Mouse (Mus musculus) retina, adult 2 months (tissue): ENCODE results near the gene Zdhhc22.

Experiments
- DNase-seq: peaks from one replicate; pipeline ENCODE4 v3.0.0-alpha.2; 2012; ENCODE audit warnings: low read depth, low spot score

The Zdhhc22 gene

DNA sequence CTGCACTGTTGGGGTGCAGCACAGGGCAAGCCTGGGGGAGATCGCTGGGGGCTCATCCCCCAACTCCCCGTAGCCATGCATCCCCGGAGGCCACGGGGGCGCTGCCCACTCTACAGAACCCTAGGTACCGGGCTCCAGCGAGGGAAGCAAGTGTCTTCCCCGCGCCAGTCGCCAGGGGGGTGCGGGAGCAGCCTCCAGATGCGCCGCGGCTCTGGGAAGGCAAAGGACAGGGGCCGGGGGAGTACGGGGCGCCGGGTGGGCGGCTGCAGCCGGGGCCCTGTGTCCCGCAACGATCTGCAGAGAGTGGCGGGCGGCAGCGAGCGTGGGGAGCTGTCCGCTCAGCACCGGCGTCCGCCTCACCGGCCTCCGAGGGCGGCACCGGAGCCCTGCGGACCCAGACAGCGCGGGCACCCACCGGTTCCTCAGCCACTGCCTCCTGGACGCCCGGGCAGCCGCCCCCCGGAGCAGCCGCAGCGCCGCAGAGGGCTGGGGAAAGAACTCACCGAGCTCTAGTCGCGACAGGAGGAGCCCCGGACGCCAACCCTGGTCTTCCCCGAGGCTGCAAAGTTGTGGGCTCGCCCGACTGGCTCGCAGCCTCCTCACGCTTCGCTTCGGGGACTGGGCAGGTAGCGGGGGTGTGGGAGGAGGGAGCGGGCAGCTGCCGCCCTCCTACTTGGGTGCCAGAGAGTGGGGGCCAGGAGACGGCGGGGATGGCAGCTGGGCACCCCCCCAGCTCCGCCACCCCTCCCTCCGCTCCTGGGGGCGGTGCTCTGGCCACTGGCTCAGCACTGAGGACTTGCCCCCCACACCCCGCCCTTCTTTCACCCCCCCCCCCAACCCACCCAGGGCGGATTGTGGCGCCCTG is at the start of gene Zdhhc22:
Zdhhc22 (minus strand) TSS at position 541 of the 865 bp plus-strand sequence.
- DNase-seq: no peak

GRCm38 (mm10) chr12:87036631-87037030 is 46.4 kb upstream of the Zdhhc22 start:
- no peak for DNase-seq

DNA sequence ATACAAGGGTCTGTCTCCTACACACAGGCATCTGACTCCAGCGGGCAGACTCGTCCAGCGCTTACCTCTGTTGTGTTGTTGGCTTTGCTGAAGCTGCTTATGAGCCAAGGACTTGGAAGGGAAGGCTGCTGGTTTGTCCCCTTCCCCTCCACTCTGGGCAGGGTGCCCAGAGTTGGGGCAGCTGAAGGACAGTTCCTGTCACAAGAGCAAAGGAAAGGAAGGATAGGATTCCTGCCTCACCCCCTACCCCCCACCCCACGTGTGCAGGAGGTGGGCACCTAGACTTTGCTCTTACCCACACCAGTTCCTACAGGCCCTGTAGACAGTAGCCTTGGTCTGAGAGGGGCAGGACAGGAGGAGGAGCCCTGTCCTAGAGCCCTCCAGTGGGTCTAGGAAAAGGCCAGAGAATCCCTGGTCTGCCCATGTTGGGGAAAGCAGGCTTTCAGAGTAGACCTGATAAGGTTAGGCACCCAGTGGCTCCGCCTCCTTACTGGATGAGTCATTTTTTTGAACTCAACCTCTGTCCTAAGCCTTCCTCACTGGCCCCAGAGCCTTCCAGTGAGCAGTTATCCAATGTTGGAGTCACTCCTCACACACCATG is 41.0 kb upstream of the Zdhhc22 start:
- DNase-seq: no peak

GRCm38 (mm10) chr12:87029251-87029976 is 39.2 kb upstream of the Zdhhc22 start:
- no peak for DNase-seq

DNA sequence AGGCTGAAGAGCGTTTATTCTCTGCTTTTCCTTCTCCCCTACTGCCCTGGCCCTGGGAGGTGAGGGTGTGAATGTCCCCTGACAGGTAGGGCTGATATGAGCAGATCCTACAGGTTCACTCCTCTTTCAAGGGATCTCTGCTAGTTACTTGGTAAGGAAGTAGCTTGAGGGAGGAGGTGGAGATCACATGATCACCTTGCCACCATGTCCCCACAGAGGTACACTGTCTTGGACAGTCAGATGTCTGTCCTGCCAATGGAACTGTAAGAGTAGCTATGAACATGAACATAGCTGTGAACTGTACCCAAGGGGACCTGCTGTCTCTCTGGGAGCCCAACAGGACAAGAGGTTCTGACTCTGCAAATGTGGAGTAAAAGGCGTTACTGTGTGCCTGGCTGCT is 37.8 kb upstream of the Zdhhc22 start:
- DNase-seq: no peak

DNA sequence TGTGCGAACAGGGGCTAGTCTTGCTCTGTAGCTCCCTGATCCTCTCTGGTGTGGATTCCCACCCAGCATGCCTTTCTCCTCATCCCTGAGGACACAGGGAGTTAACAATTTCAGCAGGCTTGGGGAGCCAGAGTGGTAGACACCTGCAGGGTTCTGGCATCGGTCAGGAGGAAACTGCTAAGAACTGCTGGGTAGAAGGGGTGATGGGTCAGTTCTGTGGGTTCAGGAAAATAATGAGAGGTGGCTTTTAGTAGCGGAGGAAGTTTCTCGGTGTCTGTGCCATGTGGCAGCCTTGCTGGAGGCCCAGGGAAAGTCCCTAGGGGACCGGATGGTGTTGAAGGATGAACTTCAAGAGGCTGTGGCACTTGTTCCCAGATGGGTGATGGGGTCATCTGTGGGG is 37.2 kb upstream of the Zdhhc22 start:
- no peak for DNase-seq

- no peak for DNase-seq
Measured at GRCm38 (mm10) chr12:87026871-87027240, 36.6 kb upstream of the Zdhhc22 start.

- DNase-seq: peak; percentile 54
Measured at GRCm38 (mm10) chr12:87026109-87026870, 36.1 kb upstream of the Zdhhc22 start.

DNA sequence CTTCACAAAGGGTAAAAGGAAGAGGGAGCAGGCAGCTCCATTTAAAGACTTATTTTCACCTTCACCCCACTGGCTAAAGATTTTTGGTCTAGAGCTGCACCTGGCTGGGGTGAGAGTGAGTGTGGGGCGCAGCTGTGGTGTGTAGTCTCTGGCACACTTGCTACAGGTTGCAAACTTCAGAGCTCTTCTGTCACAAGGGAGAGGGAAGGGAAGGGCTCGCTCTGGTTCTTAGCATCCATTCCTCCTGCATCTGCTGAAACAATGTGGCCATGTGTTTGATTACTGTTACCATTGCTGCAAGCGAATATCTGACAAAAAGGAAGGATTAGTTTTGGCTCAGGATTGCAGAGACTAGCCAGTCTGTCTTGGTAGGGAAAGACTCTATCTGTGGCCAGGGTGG is 33.2 kb upstream of the Zdhhc22 start:
- no peak for DNase-seq

DNA sequence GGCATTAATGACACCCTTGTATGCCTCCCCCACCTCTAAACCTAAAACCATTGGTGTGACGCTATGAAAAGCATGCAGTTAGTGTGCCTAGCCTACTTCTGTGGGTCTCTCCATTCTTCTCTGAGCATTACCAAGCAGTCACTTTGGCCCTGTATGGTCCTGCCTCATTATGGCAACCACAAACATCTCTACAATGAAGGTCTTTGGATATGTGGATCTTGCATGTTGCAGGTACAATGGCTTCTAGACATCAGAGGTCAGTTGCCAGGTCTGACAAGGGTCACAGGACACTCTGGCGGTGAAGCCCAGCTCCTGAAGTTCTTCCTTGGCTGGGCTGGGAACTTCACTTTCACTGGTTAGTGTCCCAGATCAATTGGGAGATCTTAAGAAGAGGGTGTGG is 31.8 kb upstream of the Zdhhc22 start:
- no peak for DNase-seq

DNA sequence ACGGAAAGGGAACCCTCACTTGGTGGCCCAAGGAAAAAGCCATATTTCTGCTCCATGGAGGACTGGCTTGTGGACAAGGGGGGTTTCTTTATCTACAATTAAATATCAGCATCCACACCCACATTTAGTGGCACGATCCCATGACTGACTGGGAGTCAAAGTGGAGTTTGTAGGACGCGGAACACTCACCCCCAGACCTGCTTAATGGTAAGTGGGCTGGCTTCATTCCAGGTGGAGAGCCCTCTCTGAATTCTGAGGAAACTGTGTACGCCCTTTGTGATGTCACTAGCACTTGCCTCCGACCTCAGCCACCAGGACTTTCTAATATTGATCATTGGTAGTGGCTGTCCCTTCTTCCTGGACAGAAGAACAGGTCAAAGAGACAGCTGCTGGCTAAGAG is 30.8 kb upstream of the Zdhhc22 start, which contains the start of gene Tmem63c:
Tmem63c (plus strand) TSS at position 301 of the 400 bp plus-strand sequence.
- no peak for DNase-seq

- DNase-seq: no peak
Measured at GRCm38 (mm10) chr12:87018756-87019155, 28.5 kb upstream of the Zdhhc22 start.

- no peak for DNase-seq
Measured at GRCm38 (mm10) chr12:87017041-87017440, 26.8 kb upstream of the Zdhhc22 start.

- DNase-seq: no peak
Measured at GRCm38 (mm10) chr12:87004596-87004995, 14.4 kb upstream of the Zdhhc22 start.

GRCm38 (mm10) chr12:87003606-87004005 is 13.4 kb upstream of the Zdhhc22 start:
- no peak for DNase-seq

DNA sequence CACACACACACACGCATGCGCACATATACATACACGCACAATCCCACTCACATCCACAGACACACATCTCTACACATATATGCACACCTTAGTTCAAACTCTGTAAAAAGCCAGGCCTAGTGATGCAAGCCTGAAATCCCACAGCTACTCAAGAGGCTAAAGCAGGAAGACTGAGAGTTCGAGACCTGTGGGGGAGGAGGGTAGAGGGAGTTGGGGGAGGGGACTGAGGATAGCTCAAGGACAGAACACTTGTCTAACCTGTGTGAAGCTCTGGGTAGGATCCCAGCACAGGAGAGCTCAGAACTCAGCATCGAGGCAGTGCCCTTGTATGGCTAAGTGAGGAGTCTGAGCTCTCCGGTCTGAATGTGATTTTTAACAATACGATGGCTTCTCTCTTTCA is 12.6 kb upstream of the Zdhhc22 start:
- no peak for DNase-seq

DNA sequence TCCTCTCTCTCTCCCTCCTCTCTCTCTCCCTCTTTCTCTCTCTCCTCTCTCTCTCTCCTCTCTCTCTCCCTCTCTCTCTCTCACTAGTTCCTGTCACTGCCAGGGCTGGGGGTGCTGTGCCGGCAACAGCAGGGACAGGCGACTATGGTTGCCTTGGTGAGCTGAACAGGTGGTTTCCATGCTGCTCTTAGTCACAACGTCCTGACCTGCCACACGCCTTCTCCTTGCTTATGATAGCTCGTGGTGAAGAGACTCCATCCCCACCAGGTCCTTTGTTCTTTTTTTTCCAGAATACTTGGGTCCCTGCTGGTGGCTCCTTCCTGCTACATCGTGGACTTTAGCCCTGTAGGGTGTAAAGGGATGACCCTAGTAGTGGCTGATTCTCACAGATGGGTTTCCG is 12.0 kb upstream of the Zdhhc22 start:
- no peak for DNase-seq

- DNase-seq: no peak
Measured at GRCm38 (mm10) chr12:87000840-87001176, 10.6 kb upstream of the Zdhhc22 start.

DNA sequence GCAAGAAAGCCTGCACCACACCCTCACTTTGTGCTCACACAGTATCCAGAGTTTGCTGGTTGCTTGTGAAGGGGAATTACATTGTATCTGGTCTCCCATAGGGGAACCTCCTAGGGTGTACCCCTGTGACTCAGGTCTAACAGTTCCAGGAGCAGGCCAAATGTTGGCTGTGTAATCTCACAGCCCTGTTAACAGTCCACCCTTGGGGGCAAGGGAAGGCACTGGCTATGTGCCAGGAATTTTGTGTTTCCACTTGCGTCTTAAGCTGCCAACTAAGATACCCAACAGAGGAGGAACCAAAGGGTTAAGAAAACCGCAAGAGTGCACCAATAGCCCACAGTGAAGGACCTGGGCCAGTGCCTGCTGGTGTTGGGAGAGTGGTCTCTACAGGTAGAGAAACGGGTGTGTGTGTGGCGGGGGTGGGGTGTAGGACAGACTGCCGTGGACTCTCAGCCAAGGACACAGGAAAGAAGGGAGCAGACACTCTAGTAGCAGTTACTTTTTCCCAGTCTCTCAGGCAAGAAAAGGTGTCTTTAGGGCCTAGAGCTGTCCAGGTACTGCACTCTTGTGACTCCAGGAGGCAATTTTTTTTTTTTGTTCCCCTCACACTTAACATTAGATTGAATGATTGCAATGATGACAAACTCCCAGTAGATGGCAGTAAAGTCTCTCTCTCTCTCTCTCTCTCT is 10.1 kb upstream of the Zdhhc22 start:
- peak; percentile 40 for DNase-seq

GRCm38 (mm10) chr12:86999283-86999820 is 9.1 kb upstream of the Zdhhc22 start:
- no peak for DNase-seq

DNA sequence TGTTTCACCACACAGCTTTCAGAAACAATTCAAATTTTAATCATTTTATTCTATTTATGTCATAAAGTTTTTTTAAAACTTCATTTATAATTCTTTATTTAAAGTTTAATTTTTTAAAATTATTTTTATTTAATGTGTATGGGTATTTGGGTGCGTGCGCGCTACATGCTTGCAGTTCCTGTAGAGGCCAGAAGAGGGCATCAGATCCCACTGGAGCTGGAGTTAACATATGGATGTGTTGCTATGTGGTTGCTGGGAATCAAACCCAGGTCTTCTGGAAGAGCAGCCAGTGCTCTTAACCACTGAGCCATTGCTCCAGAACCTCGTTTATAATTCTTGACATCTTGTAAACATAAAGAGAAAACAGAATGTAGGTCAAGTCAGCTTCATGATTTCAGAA is 8.5 kb upstream of the Zdhhc22 start:
- DNase-seq: no peak
